13 mouse cellular contexts compared by ENCODE assay signal in genomic region chr13:108465755-108466154, GRCm38 (mm10).
"Had no signal": no experiment of that assay in that cellular context is flagged by ENCODE, and none has a peak within 500 bp of the region (broad histone marks: within the 10 kb centered on the region; RNA-seq: fewer than 3 reads in every experiment).

No protein-coding gene starts in this region.

- DNase-seq: kidney, adult 8-10 months; kidney, postnatal 25 days; layer of hippocampus, adult 9-11 months; retina, postnatal 1 day; right cerebral cortex, postnatal 4 days; thymus, postnatal 36 days had no signal

- H3K4me1 ChIP-seq: limb, embryonic 12.5 days; liver, embryonic 15.5 days; lung, embryonic 15.5 days; midbrain, embryonic 13.5 days; neural tube, embryonic 13.5 days; stomach, embryonic 15.5 days had no signal

- H3K36me3 ChIP-seq: limb, embryonic 12.5 days; liver, embryonic 15.5 days; lung, embryonic 15.5 days; midbrain, embryonic 13.5 days; neural tube, embryonic 13.5 days; stomach, embryonic 15.5 days had no signal

- H3K4me2 ChIP-seq: limb, embryonic 12.5 days; liver, embryonic 15.5 days; lung, embryonic 15.5 days; midbrain, embryonic 13.5 days; neural tube, embryonic 13.5 days; stomach, embryonic 15.5 days had no signal

- H3K9ac ChIP-seq: limb, embryonic 12.5 days; liver, embryonic 15.5 days; lung, embryonic 15.5 days; midbrain, embryonic 13.5 days; neural tube, embryonic 13.5 days; stomach, embryonic 15.5 days had no signal

- H3K4me3 ChIP-seq: limb, embryonic 12.5 days; liver, embryonic 15.5 days; lung, embryonic 15.5 days; midbrain, embryonic 13.5 days; neural tube, embryonic 13.5 days; stomach, embryonic 15.5 days had no signal

- ATAC-seq: intestine, postnatal 0 days; midbrain, embryonic 13.5 days had no signal

- H3K27me3 ChIP-seq: limb, embryonic 12.5 days; liver, embryonic 15.5 days; lung, embryonic 15.5 days; midbrain, embryonic 13.5 days; neural tube, embryonic 13.5 days; stomach, embryonic 15.5 days had no signal

- H3K9me3 ChIP-seq: limb, embryonic 12.5 days; liver, embryonic 15.5 days; lung, embryonic 15.5 days; midbrain, embryonic 13.5 days; neural tube, embryonic 13.5 days; stomach, embryonic 15.5 days had no signal

- H3K27ac ChIP-seq: limb, embryonic 12.5 days; liver, embryonic 15.5 days; lung, embryonic 15.5 days; midbrain, embryonic 13.5 days; neural tube, embryonic 13.5 days; stomach, embryonic 15.5 days had no signal
